Mouse (Mus musculus): Measurements from ENCODE around the gene Etv6. TPM values are rescaled to one million over a fixed set of nuclear protein-coding genes. Genes with fewer than 3 reads are reported as not detected.
A peak's percentile ranks its signal among the peaks of the same experiment; 100 is the strongest.

Etv6 gene
- polyA plus RNA-seq, 1 experiment, result 4.4 TPM

DNA sequence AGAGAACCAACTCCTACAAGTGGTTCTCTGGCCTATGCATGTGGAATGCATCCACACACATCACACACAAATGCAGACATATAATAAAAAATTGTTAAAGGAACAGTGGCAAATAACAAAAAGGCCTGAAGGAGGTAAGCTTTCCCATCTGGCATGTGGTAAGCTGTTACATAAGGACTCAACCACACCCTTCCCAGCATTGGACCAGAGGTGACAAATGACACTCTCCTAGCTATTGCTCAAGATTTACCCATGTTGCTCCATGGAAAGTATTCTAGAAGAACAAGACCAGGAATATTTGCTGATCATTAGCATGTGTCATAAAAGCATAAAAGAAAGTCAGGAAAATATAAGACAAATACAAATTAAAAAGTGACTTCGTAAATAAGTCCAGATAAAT lies 16.7 kb upstream of the Etv6 start:
- no peak overlapping the region for H3K4me3 ChIP-seq (ENCODE audit: control insufficient read depth, low read depth, low read length)
- H3K4me1 ChIP-seq (ENCODE audit: control insufficient read depth, insufficient read depth, low read length), result no peaks in the 10 kb centered on the region
- TF ChIP-seq POLR2A (IDR thresholded peaks at IDR 0.05; ENCODE audit: control insufficient read depth, low read depth, low read length) (no peak), CTCF (IDR thresholded peaks at IDR 0.05; ENCODE audit: control insufficient read depth, insufficient read depth, insufficient replicate concordance, low read depth, low read length) (no peak)
- no peak overlapping the region for H3K27ac ChIP-seq (ENCODE audit: control insufficient read depth, insufficient read depth, low read depth, low read length)
- no peaks in the 10 kb centered on the region for H3K36me3 ChIP-seq (ENCODE audit: control insufficient read depth, insufficient read depth, low read length)
- no peaks in the 10 kb centered on the region for H3K27me3 ChIP-seq (ENCODE audit: control insufficient read depth, insufficient read depth, low read length)

DNA sequence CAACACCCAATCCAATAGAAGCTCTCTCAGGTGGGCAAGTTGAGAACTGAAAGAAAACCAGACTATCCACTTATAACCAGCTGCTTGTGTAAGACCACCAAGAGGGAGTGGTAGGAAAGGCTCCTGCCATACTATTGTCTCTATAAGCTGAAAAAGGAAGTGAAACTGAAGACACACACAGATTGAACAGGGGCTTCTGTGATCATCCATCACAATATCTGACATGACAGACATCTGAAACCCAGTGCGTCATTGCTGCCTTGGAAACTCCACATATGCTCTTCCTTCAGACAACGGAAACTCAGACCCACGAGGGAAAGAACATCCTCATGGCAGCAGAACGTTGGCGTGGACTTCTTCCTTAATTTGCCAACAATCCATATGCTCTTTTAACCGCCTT lies 14.7 kb upstream of the Etv6 start:
- Histone ChIP-seq H3K4me1 (ENCODE audit: control insufficient read depth, insufficient read depth, low read length) (no peaks in the 10 kb centered on the region; the same call in 1 of the 2 replicates), H3K36me3 (ENCODE audit: control insufficient read depth, insufficient read depth, low read length) (no peaks in the 10 kb centered on the region)
- TF ChIP-seq CTCF (IDR thresholded peaks at IDR 0.05; ENCODE audit: control insufficient read depth, insufficient read depth, insufficient replicate concordance, low read depth, low read length), result no peak

DNA sequence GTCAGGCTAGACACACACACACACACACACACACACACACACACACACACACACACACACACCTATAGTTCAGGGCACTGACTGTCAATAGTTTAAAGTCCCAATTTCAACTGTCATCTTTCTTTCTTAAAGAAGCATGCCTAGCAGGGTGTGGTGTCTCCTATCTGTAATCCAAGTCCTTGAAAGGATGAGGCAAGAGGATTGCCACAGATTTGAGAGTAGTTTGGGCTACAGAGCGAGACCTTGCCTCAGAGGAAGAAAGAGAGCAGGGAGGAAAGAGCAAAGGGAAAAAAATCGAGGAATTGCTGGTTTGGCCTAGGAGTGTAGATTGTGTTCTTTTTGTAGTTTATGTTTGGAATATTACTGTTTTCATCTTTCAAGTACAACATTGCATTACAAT lies 9.2 kb upstream of the Etv6 start:
- H3K36me3 ChIP-seq (ENCODE audit: control insufficient read depth, insufficient read depth, low read length), result no peaks in the 10 kb centered on the region
- no peaks in the 10 kb centered on the region; the same call in 1 of the 2 replicates for H3K4me1 ChIP-seq (ENCODE audit: control insufficient read depth, insufficient read depth, low read length)
- H3K27ac ChIP-seq (ENCODE audit: control insufficient read depth, insufficient read depth, low read depth, low read length), result no peak overlapping the region
- no peaks in the 10 kb centered on the region for H3K27me3 ChIP-seq (ENCODE audit: control insufficient read depth, insufficient read depth, low read length)
- TF ChIP-seq CTCF (IDR thresholded peaks at IDR 0.05; ENCODE audit: control insufficient read depth, insufficient read depth, insufficient replicate concordance, low read depth, low read length) (no peak), POLR2A (IDR thresholded peaks at IDR 0.05; ENCODE audit: control insufficient read depth, low read depth, low read length) (no peak)
- no peak overlapping the region for H3K4me3 ChIP-seq (ENCODE audit: control insufficient read depth, low read depth, low read length)

More for the DNA sequence above, 14.7 kb upstream of the Etv6 start:
- Histone ChIP-seq H3K27ac (ENCODE audit: control insufficient read depth, insufficient read depth, low read depth, low read length) (no peak overlapping the region), H3K27me3 (ENCODE audit: control insufficient read depth, insufficient read depth, low read length) (no peaks in the 10 kb centered on the region), H3K4me3 (ENCODE audit: control insufficient read depth, low read depth, low read length) (no peak overlapping the region)

DNA sequence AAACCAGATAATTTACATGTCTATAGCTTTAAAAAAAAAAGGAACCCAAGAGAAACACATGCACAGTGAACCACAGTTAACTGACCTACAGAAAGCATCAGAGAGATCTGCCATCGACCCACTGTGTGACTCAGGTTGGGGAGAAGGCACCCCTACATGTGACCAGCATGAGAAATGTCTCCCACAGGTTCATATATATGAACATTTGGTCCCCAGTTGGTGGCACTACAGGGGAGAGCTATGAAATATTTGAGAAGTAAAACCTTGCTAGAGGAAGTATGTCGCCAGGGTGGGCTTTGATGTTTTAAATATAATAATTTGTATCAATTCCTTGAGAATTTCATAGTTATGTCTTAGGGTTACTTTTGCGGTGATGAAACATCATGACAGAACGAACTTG lies 8.5 kb upstream of the Etv6 start:
- no peak overlapping the region for H3K27ac ChIP-seq (ENCODE audit: control insufficient read depth, insufficient read depth, low read depth, low read length)
- no peaks in the 10 kb centered on the region for H3K27me3 ChIP-seq (ENCODE audit: control insufficient read depth, insufficient read depth, low read length)
- H3K4me3 ChIP-seq (ENCODE audit: control insufficient read depth, low read depth, low read length), result no peak overlapping the region
- no peak for TF ChIP-seq CTCF (IDR thresholded peaks at IDR 0.05; ENCODE audit: control insufficient read depth, insufficient read depth, insufficient replicate concordance, low read depth, low read length)
- TF ChIP-seq POLR2A (IDR thresholded peaks at IDR 0.05; ENCODE audit: control insufficient read depth, low read depth, low read length), result no peak
- H3K4me1 ChIP-seq (ENCODE audit: control insufficient read depth, insufficient read depth, low read length), result no peaks in the 10 kb centered on the region; the same call in 1 of the 2 replicates
- H3K36me3 ChIP-seq (ENCODE audit: control insufficient read depth, insufficient read depth, low read length), result no peaks in the 10 kb centered on the region

DNA sequence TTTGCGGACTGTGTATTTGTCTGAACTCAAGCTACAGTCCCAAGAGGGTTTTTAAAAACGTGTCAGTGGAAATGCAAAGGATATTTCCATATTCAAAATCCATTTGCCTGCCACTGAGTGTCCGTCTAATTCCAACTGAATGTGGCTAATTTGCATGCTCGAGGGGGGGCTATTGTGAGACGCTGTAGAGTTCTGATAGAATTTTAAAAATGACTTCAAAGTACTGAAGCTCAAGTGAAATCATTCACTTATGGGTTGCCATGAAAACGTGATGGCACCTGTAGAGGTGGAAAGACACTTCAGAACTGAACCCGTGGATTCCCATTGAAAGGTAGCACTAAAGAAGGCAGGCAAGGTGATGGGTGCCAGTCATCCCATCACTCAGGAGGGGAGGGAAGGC lies 3.0 kb upstream of the Etv6 start:
- Histone ChIP-seq H3K27ac (ENCODE audit: control insufficient read depth, insufficient read depth, low read depth, low read length) (no peak overlapping the region), H3K36me3 (ENCODE audit: control insufficient read depth, insufficient read depth, low read length) (no peaks in the 10 kb centered on the region), H3K27me3 (ENCODE audit: control insufficient read depth, insufficient read depth, low read length) (no peaks in the 10 kb centered on the region), H3K4me3 (ENCODE audit: control insufficient read depth, low read depth, low read length) (no peak overlapping the region), H3K4me1 (ENCODE audit: control insufficient read depth, insufficient read depth, low read length) (peaks cover 8% of the 10 kb centered on the region)
- no peak for TF ChIP-seq CTCF (IDR thresholded peaks at IDR 0.05; ENCODE audit: control insufficient read depth, insufficient read depth, insufficient replicate concordance, low read depth, low read length)
- no peak for TF ChIP-seq POLR2A (IDR thresholded peaks at IDR 0.05; ENCODE audit: control insufficient read depth, low read depth, low read length)

DNA sequence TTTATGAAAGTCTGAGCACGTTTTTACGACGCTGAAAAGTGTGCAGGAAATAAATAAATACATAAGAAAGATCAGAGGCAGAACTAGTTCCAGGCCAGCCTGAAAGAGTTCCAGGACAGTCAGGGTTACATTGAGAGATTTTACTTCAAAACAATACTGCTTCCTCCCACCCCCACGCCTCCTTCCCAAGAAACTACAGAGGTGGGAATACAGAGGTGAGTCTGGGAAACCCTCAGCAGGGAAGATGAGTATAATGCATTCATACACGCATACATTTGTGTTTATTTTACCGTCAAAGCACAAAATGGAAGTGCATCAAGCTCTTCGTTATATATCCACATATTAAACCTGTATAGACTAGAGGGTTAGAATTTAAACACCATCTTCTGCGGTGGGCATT lies 1.1 kb upstream of the Etv6 start:
- Histone ChIP-seq H3K4me3 (ENCODE audit: control insufficient read depth, low read depth, low read length) (peak overlapping the region; percentile 83), H3K36me3 (ENCODE audit: control insufficient read depth, insufficient read depth, low read length) (no peaks in the 10 kb centered on the region), H3K27ac (ENCODE audit: control insufficient read depth, insufficient read depth, low read depth, low read length) (peak overlapping the region; percentile 90), H3K4me1 (ENCODE audit: control insufficient read depth, insufficient read depth, low read length) (peaks cover 8% of the 10 kb centered on the region), H3K27me3 (ENCODE audit: control insufficient read depth, insufficient read depth, low read length) (no peaks in the 10 kb centered on the region)
- no peak for TF ChIP-seq CTCF (IDR thresholded peaks at IDR 0.05; ENCODE audit: control insufficient read depth, insufficient read depth, insufficient replicate concordance, low read depth, low read length)
- no peak for TF ChIP-seq POLR2A (IDR thresholded peaks at IDR 0.05; ENCODE audit: control insufficient read depth, low read depth, low read length)

DNA sequence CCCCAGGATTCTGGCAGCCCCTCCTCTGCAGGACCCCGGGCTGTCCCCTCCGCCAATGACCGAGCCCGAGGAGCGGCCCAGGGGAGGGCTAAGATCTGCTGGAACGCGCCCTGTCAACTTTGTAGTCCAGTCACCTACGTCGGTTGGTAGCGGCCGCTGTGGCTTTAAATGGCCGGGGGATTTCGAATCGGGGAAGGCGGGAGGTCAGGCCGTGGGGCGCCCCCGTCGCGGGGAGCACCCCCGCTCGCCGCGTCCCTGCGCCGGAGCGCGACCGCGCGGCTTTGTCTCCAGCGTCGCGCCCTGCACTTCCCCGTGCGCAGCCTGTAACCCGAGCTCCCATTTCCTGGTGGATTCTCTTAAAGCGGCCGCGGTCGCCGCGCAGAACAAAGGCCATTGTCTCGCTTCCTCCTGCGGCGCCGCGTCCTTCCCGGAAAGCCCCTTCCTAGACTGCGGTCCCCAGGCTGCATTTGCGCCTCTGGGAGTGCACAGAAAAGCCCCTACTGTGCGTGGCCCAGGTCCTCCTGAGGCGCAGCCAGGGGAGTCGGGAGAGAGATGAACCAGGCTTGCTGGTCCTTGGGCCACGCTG lies 503 bp upstream of the Etv6 start:
- peaks cover 8% of the 10 kb centered on the region for H3K4me1 ChIP-seq (ENCODE audit: control insufficient read depth, insufficient read depth, low read length)
- H3K36me3 ChIP-seq (ENCODE audit: control insufficient read depth, insufficient read depth, low read length), result no peaks in the 10 kb centered on the region
- no peaks in the 10 kb centered on the region for H3K27me3 ChIP-seq (ENCODE audit: control insufficient read depth, insufficient read depth, low read length)
- peak overlapping the region; percentile 90 for H3K27ac ChIP-seq (ENCODE audit: control insufficient read depth, insufficient read depth, low read depth, low read length)
- H3K4me3 ChIP-seq (ENCODE audit: control insufficient read depth, low read depth, low read length), result peak overlapping the region; percentile 83
- peak; percentile 71 for TF ChIP-seq POLR2A (IDR thresholded peaks at IDR 0.05; ENCODE audit: control insufficient read depth, low read depth, low read length)
- no peak for TF ChIP-seq CTCF (IDR thresholded peaks at IDR 0.05; ENCODE audit: control insufficient read depth, insufficient read depth, insufficient replicate concordance, low read depth, low read length)

Measured in testis, adult 2 months (tissue).